Mouse (Mus musculus) kidney, adult 2 months (tissue): ENCODE results near the gene Fchsd2.

Experiments used
- CTCF ChIP-seq: fragments of 200-500 bp; conservative IDR thresholded peaks from 2 replicates; pipeline ENCODE4 v1.5.1; 2011; ENCODE audit warnings: low read depth, mild to moderate bottlenecking, control low read depth, low read length, moderate library complexity, mixed read lengths; ENCODE audit not compliant: insufficient read depth, insufficient read length
- POLR2A ChIP-seq: fragments of 200-500 bp; IDR thresholded peaks from one replicate; pipeline ENCODE4 v1.6.1; 2011; ENCODE audit warnings: low read depth, low read length, control low read depth

- TF ChIP-seq CTCF (no peak), POLR2A (no peak)
These were observed 38.6 kb downstream of the Fchsd2 start for GRCm38 (mm10) chr7:101131281-101131680.
